Mouse (Mus musculus) naive thymus-derived CD4-positive, alpha-beta T cell, adult 5 months (primary cell): ENCODE measurements around the gene Usf3. TPM values are rescaled to one million over a fixed set of nuclear protein-coding genes. Genes with fewer than 3 reads are reported as not detected.

Experiments used
- polyA plus RNA-seq: library from polyadenylated mRNA; unstranded; fragments of 100-300 nt; shearing (Covaris generic); gene quantifications from one replicate; pipeline ENCODE4 v1.2.1, GENCODE M21; 2017

Usf3 gene
- polyA plus RNA-seq: 6.4 TPM

DNA sequence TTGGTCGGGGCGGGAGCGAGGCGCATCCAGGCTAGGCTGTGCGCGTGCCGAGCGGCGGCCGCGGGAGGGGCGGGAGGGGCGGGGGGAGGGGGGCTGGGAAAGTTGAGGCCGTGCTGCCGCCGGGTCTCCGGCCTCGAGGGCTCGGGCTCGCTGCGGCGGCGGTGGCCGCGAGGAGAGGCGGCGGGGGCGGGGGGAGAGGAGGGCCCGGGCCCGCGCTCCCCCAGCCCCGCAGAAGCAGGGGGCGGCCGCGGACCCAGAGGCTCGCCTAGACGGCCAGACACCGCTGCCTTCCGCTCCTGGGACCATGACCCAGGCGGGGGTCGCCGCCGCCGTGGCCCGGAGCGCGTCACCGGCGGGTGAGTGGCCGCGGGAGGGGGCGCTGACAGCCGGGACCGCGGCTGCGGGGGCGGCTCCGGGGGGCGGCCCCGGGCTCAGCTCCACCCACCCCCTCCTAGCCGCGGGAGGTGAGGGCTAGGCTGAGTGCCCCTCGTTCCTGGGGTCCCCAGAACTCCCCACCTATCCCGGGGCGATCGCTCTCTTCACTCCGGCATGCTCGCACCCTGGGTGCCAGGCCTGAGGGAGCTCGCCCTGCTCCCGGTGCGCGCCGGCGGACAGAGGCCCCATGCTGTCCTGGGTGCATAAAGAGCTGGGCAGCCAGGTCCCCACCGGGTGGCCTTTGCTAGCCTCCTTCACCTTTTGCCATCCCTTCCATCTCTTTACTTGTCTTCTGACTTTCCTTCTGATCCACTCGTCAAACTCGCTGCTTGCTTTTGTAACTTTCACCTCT is at the start of gene Usf3:
TSS of gene Usf3 (plus strand) at position 92 of the 787 bp plus-strand sequence.

GRCm38 (mm10) chr16:44139536-44140185 is 33.4 kb upstream of the Usf3 start, which contains the start of the genes Atp6v1a and Naa50:
Gene Atp6v1a, minus strand, starts transcription at chr16:44139705.
Gene Naa50, plus strand, starts transcription at chr16:44139830.

Other genes starting within 250 kb of the Usf3 start
- 21.5 TPM for gene Qtrt2, start 246.4 kb upstream of the Usf3 start, polyA plus RNA-seq
- gene Zdhhc23, start 193.5 kb upstream of the Usf3 start, polyA plus RNA-seq: 9.8 TPM
- 2.6 TPM for gene Gramd1c, start 109.9 kb upstream of the Usf3 start, polyA plus RNA-seq
- gene Atp6v1a, start 33.5 kb upstream of the Usf3 start, polyA plus RNA-seq: 22.9 TPM
- 70.6 TPM for gene Naa50, start 33.4 kb upstream of the Usf3 start, polyA plus RNA-seq
- gene Sidt1, start 159.9 kb downstream of the Usf3 start, polyA plus RNA-seq: 116 TPM
- gene Spice1, start 173.9 kb downstream of the Usf3 start, polyA plus RNA-seq: 68.6 TPM
- not detected for gene Cfap44, start 221.6 kb downstream of the Usf3 start, polyA plus RNA-seq